Mouse (Mus musculus): ENCODE measurements around the gene Pcnx4. TPM values are rescaled to one million over a fixed set of nuclear protein-coding genes. Genes with fewer than 3 reads are reported as not detected.

The Pcnx4 gene
- polyA plus RNA-seq, 1 experiment from 2014 or later = 8.5 TPM

DNA sequence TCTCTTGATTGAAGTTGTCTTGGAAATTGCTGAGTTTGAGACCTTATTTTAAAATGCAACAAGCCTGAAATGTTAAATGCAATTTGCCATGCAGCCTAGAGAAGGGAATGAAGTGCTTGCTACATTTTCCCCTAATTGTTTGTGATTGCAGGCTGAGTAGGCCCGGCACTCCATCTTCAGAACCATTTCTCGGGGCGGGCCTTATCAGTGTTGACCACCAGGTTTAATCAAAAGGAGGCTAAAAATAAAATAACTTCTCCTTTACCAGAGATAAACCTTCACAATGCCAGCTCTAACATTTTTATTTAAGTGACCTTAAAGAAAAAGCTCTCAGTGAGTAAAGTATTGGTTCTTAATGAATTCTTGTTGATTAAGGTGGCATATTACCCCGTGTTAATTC lies 10.6 kb upstream of the Pcnx4 start:
- no peaks in the 10 kb centered on the region for H3K4me1 ChIP-seq (replicated peaks)
- 26% methylated on average over 4 of the region's 4 CpGs for WGBS
- H3K4me3 ChIP-seq = no peak overlapping the region
- peaks cover 6% of the 10 kb centered on the region; the same call in 1 of the 2 replicates for H3K9me3 ChIP-seq (replicated peaks)
- no peaks in the 10 kb centered on the region for H3K27me3 ChIP-seq (replicated peaks)
- H3K27ac ChIP-seq (ENCODE audit: poor library complexity, severe bottlenecking) = no peak overlapping the region
- no peaks in the 10 kb centered on the region for H3K36me3 ChIP-seq
- H3K4me2 ChIP-seq = no peak overlapping the region
- no peak overlapping the region for H3K9ac ChIP-seq
- no peak for ATAC-seq (ENCODE audit: insufficient number of reproducible peaks, low FRiP score)

DNA sequence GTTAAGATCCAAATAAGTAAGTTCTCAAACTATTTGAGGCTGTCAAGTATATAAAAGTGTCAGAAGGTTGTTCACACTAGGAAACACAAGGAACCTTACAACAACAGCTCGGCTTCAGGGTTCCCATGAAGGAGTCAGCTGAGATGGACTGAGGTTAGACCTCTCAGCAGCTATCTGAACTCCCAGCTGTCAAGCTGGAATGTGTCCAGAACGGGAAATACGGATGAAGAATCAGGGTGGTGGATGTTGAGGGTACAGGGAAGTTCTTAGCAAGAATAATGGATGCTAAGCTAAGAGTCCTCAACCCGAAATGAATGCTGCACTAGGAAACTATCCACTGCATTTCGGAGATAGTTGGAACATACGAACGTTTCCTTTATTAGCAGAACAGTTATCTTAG lies 3.9 kb upstream of the Pcnx4 start:
- no peak for ATAC-seq (ENCODE audit: insufficient number of reproducible peaks, low FRiP score)
- H3K4me2 ChIP-seq = no peak overlapping the region
- H3K27me3 ChIP-seq (replicated peaks) = no peaks in the 10 kb centered on the region
- H3K4me3 ChIP-seq = no peak overlapping the region
- H3K36me3 ChIP-seq = no peaks in the 10 kb centered on the region
- H3K9ac ChIP-seq = no peak overlapping the region
- H3K4me1 ChIP-seq (replicated peaks) = peaks cover 5% of the 10 kb centered on the region
- 58% methylated on average over 7 of the region's 7 CpGs for whole genome bisulfite sequencing
- H3K9me3 ChIP-seq (replicated peaks) = peaks cover 7% of the 10 kb centered on the region; the same call in 1 of the 2 replicates
- no peak overlapping the region for H3K27ac ChIP-seq (ENCODE audit: poor library complexity, severe bottlenecking)

DNA sequence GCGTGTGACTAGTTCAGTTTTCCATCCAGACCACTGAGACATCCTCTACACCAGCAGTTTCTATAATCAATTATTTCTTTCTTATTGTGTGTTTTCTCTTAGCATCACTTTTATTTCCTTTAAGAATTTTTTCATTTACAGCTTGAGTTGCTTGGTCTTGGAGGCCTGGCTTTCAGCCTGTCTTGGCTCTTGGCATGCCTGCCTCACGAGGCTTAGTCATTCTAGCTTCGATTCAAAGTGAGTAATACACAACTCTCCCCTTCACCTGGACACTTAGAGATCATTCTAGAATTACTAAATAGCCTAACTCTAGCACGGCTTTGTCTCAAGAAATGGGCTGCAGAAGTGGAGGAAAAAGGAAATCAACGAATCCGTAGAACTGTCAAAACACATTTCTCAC lies 2.2 kb upstream of the Pcnx4 start:
- Histone ChIP-seq H3K9ac (no peak overlapping the region), H3K27me3 (replicated peaks) (no peaks in the 10 kb centered on the region), H3K4me2 (no peak overlapping the region), H3K36me3 (0 out of 2 replicates have a peak, but pooled peaks cover 3% of the 10 kb centered on the region), H3K9me3 (replicated peaks) (peaks cover 7% of the 10 kb centered on the region; the same call in 1 of the 2 replicates), H3K27ac (ENCODE audit: poor library complexity, severe bottlenecking) (no peak overlapping the region), H3K4me3 (no peak overlapping the region), H3K4me1 (replicated peaks) (peaks cover 5% of the 10 kb centered on the region)
- WGBS = 77% methylated on average over 6 of the region's 6 CpGs
- ATAC-seq (ENCODE audit: insufficient number of reproducible peaks, low FRiP score) = no peak

DNA sequence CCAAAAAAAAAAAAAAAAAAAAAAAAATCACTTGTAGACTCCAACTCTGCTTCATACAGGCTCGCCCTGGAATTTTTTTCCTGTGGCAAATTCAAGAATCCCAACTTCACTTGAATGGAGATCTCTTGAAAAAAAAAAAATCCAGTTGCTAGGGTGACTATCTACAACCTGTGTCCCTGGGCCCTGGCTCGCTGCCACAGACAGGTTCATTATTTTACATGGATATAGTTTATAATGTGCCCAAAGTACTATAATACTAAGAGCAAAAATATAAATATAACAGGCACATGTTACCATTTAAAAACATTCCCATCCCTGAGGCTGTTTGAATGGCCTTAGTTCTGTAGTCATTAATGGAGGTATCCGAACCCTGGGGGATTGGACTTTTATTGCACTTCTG lies 584 bp upstream of the Pcnx4 start:
- H3K9ac ChIP-seq = 0 out of 2 replicates have a peak overlapping the region, but pooled peaks have one; percentile 37
- peak overlapping the region; percentile 47; the same call in 1 of the 2 replicates for H3K27ac ChIP-seq (ENCODE audit: poor library complexity, severe bottlenecking)

DNA sequence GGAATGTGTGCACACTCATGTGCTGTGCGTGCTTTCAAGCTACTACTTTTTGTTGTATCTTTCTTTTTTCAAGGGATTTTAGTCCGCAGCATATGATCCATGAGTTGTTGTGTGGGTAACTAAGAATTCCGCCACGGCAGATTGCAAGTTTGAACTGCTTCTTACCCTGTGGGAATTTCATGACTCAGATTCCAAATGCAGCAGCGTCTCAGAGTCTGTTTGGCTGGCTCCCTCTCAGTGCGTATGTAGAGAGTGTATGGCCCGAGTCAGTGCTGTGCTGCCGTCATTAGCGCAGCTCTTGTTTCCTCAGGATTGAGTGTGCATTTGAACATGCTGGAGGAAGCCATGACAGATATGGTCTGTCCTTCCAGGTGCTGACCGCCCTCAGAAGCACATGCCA lies 2.4 kb downstream of the Pcnx4 start:
- 86% methylated on average over 10 of the region's 10 CpGs for WGBS
- no peaks in the 10 kb centered on the region for H3K27me3 ChIP-seq (replicated peaks)
- H3K9me3 ChIP-seq (replicated peaks) = no peaks in the 10 kb centered on the region
- H3K36me3 ChIP-seq = peaks cover 23% of the 10 kb centered on the region
- H3K27ac ChIP-seq (ENCODE audit: poor library complexity, severe bottlenecking) = no peak overlapping the region
- peaks cover 5% of the 10 kb centered on the region for H3K4me1 ChIP-seq (replicated peaks)
- ATAC-seq (ENCODE audit: insufficient number of reproducible peaks, low FRiP score) = no peak
- H3K4me3 ChIP-seq = no peak overlapping the region
- no peak overlapping the region for H3K4me2 ChIP-seq
- no peak overlapping the region for H3K9ac ChIP-seq

More for the DNA sequence above, 584 bp upstream of the Pcnx4 start:
- 48% methylated on average over 3 of the region's 3 CpGs for WGBS
- Histone ChIP-seq H3K36me3 (0 out of 2 replicates have a peak, but pooled peaks cover 3% of the 10 kb centered on the region), H3K4me2 (peak overlapping the region; percentile 83), H3K27me3 (replicated peaks) (no peaks in the 10 kb centered on the region), H3K9me3 (replicated peaks) (0 out of 2 replicates have a peak, but pooled peaks cover under 1% of the 10 kb centered on the region), H3K4me1 (replicated peaks) (peaks cover 5% of the 10 kb centered on the region), H3K4me3 (peak overlapping the region; percentile 65)
- no peak for ATAC-seq (ENCODE audit: insufficient number of reproducible peaks, low FRiP score)

DNA sequence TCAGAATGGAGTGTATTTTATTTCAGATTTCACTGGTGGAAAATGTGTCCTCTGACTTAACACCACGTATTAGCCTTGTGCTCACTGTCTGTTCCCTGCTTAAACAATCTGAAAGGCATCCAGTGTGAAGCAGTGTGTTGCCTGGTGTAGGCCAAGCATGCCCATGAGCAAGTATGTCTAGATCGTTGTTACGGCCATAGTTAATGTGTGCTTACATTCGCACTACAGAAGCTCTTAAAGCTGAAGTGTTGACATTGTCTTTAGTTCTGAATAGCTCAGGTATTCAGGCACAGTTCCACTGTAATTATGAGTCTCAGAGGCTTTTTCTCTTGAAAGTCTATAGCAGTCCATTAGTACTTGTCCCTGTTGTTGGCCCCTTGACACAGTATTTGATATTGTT lies 18.2 kb downstream of the Pcnx4 start:
- Histone ChIP-seq H3K9me3 (replicated peaks) (no peaks in the 10 kb centered on the region), H3K4me3 (no peak overlapping the region), H3K9ac (no peak overlapping the region), H3K27me3 (replicated peaks) (no peaks in the 10 kb centered on the region), H3K36me3 (peaks cover 10% of the 10 kb centered on the region; the same call in 1 of the 2 replicates), H3K4me2 (no peak overlapping the region), H3K27ac (ENCODE audit: poor library complexity, severe bottlenecking) (no peak overlapping the region), H3K4me1 (replicated peaks) (no peaks in the 10 kb centered on the region)
- ATAC-seq (ENCODE audit: insufficient number of reproducible peaks, low FRiP score) = no peak
- WGBS = 79% methylated on average over 4 of the region's 4 CpGs

DNA sequence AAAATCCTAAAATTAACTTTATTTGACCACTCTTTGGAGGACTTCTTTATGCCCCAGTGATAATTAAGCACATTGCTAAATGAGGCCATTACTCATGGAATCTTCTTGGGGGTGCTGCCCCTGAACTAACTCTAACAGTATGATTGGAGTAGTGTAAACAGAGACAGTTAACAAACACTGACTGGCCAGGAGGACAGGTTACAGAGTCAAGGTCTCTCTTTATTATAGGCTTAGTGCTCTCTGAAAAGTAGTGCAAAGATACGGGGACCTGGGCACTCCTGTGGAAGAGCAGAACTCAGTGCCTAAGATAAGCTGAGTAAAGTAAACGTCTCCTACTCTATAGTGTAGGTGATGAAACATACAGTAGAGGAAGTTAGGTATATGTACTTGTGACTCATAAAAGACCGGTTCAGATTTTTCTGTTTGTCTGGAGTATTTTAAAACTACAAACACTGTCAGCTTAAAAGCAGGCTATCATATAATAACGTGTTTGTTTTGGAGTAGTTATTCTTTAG lies 28.2 kb downstream of the Pcnx4 start:
- peaks cover 4% of the 10 kb centered on the region; the same call in 1 of the 2 replicates for H3K36me3 ChIP-seq
- H3K4me1 ChIP-seq (replicated peaks) = no peaks in the 10 kb centered on the region
- H3K9ac ChIP-seq = no peak overlapping the region
- no peak for ATAC-seq (ENCODE audit: insufficient number of reproducible peaks, low FRiP score)
- H3K9me3 ChIP-seq (replicated peaks) = no peaks in the 10 kb centered on the region
- no peak overlapping the region for H3K4me2 ChIP-seq
- H3K4me3 ChIP-seq = no peak overlapping the region
- no peaks in the 10 kb centered on the region for H3K27me3 ChIP-seq (replicated peaks)
- no peak overlapping the region for H3K27ac ChIP-seq (ENCODE audit: poor library complexity, severe bottlenecking)
- WGBS = 68% methylated on average over 4 of the region's 4 CpGs

DNA sequence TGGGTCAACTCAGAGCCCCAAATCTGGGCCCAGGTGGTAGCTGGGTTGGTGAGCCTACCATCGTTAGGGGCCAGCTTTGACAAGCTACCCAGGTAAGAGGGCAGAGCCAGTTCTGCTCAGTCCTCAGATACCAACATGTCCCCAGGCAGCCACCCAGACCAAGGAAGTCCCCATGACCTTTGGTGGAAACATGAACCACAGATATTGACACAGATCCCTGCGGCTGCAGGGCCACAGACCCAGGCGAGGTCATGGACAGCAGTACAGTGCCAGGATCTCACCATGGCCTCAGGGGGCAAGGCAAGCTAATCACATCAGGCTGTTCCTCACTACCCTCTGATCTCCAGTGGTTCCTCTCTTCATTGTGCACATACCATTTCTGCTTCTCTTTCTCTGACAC lies 45.8 kb downstream of the Pcnx4 start:
- 82% methylated on average over 3 of the region's 3 CpGs for WGBS

DNA sequence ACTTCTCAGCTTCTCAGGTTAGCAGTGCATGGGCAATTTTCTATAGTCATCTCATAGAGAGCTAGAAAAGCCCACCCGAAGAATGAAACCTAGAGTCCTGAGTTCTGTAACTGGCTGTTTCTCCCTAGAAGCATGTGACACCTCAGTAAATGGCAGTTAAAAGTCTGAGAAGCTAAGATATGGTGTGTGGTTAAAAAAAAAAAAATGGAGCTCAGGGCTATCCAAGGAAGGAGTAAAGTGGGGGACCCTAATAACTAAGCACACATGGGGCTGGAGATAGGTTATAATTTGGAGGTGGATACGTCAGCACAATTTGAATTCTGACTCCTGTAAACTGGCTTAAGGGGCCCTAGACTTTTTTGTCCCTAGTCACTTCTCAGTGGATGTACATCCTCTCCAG lies 46.9 kb downstream of the Pcnx4 start:
- WGBS = 87% methylated on average over 2 of the region's 2 CpGs
- no peak overlapping the region for H3K4me2 ChIP-seq
- no peak overlapping the region for H3K9ac ChIP-seq
- no peaks in the 10 kb centered on the region for H3K4me1 ChIP-seq (replicated peaks)
- no peak overlapping the region for H3K27ac ChIP-seq (ENCODE audit: poor library complexity, severe bottlenecking)
- H3K36me3 ChIP-seq = peaks cover 10% of the 10 kb centered on the region
- no peaks in the 10 kb centered on the region for H3K27me3 ChIP-seq (replicated peaks)
- H3K4me3 ChIP-seq = no peak overlapping the region
- ATAC-seq (ENCODE audit: insufficient number of reproducible peaks, low FRiP score) = no peak
- H3K9me3 ChIP-seq (replicated peaks) = peaks cover 19% of the 10 kb centered on the region

More for the DNA sequence above, 45.8 kb downstream of the Pcnx4 start:
- Histone ChIP-seq H3K9ac (no peak overlapping the region), H3K9me3 (replicated peaks) (peaks cover 19% of the 10 kb centered on the region), H3K4me2 (no peak overlapping the region), H3K4me3 (no peak overlapping the region), H3K27ac (ENCODE audit: poor library complexity, severe bottlenecking) (no peak overlapping the region), H3K4me1 (replicated peaks) (no peaks in the 10 kb centered on the region), H3K36me3 (peaks cover 10% of the 10 kb centered on the region), H3K27me3 (replicated peaks) (no peaks in the 10 kb centered on the region)
- ATAC-seq (ENCODE audit: insufficient number of reproducible peaks, low FRiP score) = no peak

DNA sequence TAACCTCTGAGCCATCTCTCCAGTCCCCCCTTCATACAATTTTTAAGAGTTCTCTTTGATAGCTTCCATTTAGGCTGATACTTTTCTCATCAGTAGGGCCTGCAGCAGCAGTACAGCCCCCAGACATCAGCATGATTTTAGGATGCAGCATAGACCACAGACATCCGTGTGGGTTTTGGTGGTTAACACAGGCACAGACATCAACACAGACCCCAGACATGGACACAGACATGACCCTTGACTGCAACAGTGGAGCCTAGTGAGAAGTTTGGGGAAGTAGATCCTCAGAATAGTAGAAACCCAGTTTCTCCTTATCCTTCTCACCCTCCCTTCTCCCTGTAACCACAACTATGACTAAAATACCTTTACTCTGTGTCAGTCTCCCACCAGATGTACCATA lies 49.2 kb downstream of the Pcnx4 start:
- no peak overlapping the region for H3K4me3 ChIP-seq
- WGBS = 78% methylated on average over 1 of the region's 1 CpGs
- ATAC-seq (ENCODE audit: insufficient number of reproducible peaks, low FRiP score) = no peak

DNA sequence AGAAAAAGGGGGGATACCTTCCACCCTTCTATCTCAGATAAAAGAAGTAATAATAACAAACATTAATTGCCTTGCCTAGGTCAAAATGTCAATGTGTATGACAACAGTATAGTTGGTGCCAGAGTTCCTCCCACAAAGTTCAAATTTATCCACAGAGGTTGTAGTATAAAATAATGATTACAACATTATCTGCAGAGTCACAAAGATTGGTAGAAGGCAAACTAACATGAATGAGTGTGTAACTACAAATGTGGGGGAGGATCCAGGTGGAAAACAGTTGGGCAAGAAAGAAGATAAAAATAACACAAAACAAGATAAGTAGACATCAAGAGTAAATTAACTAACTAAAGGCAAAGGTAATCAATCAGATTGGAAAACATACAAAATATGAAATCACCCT lies 56.8 kb downstream of the Pcnx4 start:
- H3K4me1 ChIP-seq (replicated peaks) = no peaks in the 10 kb centered on the region
- no peak overlapping the region for H3K4me2 ChIP-seq
- no peak for ATAC-seq (ENCODE audit: insufficient number of reproducible peaks, low FRiP score)
- no peaks in the 10 kb centered on the region for H3K36me3 ChIP-seq
- H3K4me3 ChIP-seq = no peak overlapping the region
- no peak overlapping the region for H3K27ac ChIP-seq (ENCODE audit: poor library complexity, severe bottlenecking)
- H3K9me3 ChIP-seq (replicated peaks) = no peaks in the 10 kb centered on the region
- H3K27me3 ChIP-seq (replicated peaks) = no peaks in the 10 kb centered on the region
- no peak overlapping the region for H3K9ac ChIP-seq

More for the DNA sequence above, 49.2 kb downstream of the Pcnx4 start:
- H3K4me1 ChIP-seq (replicated peaks) = no peaks in the 10 kb centered on the region
- H3K27ac ChIP-seq (ENCODE audit: poor library complexity, severe bottlenecking) = no peak overlapping the region
- H3K9ac ChIP-seq = no peak overlapping the region
- H3K27me3 ChIP-seq (replicated peaks) = no peaks in the 10 kb centered on the region
- no peak overlapping the region for H3K4me2 ChIP-seq
- H3K9me3 ChIP-seq (replicated peaks) = peaks cover 19% of the 10 kb centered on the region
- H3K36me3 ChIP-seq = peaks cover 2% of the 10 kb centered on the region; the same call in 1 of the 2 replicates

DNA sequence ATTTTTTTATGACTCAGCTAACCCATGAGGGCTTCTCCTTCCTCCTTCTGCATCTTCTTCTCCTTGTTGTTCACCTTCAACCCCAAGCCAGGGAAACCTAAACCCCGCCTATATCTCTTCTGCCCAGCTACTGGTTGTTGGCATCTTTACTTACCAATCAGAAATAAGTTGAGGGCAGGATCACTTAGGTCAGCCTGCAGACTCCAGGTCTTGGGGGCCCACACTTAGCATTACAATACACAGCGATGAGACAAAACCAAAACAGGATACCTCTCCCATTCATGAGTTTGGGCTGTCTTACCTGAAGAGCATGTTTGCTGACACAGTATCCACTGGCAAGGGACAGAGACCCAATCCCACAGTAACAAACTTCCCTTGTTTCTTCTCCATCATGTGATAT lies 57.8 kb downstream of the Pcnx4 start:
- H3K4me1 ChIP-seq (replicated peaks) = no peaks in the 10 kb centered on the region
- 51% methylated on average over 2 of the region's 2 CpGs for WGBS
- no peaks in the 10 kb centered on the region for H3K36me3 ChIP-seq
- ATAC-seq (ENCODE audit: insufficient number of reproducible peaks, low FRiP score) = no peak
- H3K27ac ChIP-seq (ENCODE audit: poor library complexity, severe bottlenecking) = no peak overlapping the region
- H3K9me3 ChIP-seq (replicated peaks) = peaks cover 3% of the 10 kb centered on the region; the same call in 1 of the 2 replicates
- H3K27me3 ChIP-seq (replicated peaks) = no peaks in the 10 kb centered on the region
- H3K9ac ChIP-seq = no peak overlapping the region
- H3K4me3 ChIP-seq = no peak overlapping the region
- H3K4me2 ChIP-seq = no peak overlapping the region

Measured in heart, embryonic 12.5 days (tissue).